Mouse (Mus musculus) mammary gland, adult 2 months (tissue): ENCODE measurements around the gene Gm10681. TPM values are rescaled to one million over a fixed set of nuclear protein-coding genes. Genes with fewer than 3 reads are reported as not detected.

Experiments
- polyA plus RNA-seq: library from polyadenylated mRNA; depleted of rRNA; stranded (reverse); fragments of >200 nt; gene quantifications from 2 replicates; pipeline ENCODE4 v1.2.3, GENCODE M21; 2012; ENCODE audit warnings: low replicate concordance; rRNA removed

Gm10681 gene
- polyA plus RNA-seq: 0.09 TPM in 1 of 2 replicates, not detected in the other

DNA sequence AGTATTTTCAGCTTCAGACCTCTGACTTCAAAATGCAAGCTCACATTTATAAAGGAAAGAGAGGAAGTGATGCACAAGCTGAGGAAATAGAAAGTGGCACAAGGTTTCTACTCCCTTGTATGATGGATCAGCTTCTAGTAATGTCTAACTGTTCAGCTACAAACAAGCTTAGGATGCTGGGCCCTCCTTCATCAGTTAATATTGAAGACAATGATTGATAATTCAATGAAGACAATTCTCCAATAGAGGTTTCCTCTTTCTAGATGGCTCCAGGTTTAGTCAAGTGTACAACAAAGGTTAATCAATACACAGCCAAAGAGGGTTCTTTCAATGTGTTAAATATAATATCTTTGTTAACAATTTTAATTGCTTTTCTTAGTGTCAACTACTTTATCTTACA lies at the start of gene Gm10681:
Gene Gm10681 (minus strand): TSS at position 101 of the 400 bp plus-strand sequence.

DNA sequence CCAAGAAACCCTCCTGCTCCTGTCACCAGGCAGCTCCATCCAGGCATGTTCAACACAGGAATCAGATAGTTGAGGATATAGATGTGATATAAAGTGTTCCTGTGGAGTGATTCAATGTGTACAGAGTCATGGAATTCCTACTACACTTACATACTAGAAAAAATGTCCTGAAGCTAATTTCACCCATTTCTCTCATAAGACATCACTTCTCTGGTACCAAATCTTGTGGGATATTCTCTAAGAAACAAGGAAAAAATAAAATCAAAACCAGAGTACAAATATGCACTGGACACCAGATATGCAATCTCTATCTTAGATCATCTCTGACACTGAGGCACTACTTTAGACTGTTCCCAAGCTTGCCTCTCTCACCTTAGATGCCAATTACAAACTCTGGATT lies 41.5 kb upstream of the Gm10681 start, which contains the start of gene Hsd3b5:
Gene Hsd3b5 (minus strand): TSS at position 101 of the 400 bp plus-strand sequence.

DNA sequence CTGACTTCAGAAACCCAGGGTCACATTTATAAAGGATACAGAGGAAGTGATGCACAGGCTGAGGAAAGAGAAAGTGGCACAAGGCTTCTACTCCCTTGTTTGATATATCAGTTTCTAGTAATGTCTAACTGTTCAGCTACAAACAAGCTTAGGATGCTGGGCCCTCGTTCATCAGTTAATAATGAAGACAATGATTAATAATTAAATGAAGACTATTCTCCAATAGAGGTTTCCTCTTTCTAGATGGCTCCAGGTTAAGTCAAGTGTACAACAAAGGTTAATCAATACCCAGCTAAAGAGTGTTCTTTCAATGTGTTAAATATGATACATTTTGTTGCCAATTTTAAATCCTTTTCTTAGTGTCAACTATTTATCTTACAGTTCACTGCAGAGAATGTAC lies 78.2 kb downstream of the Gm10681 start, which contains the start of gene Hsd3b4:
Gene Hsd3b4 (minus strand): TSS at position 101 of the 400 bp plus-strand sequence.

Other genes starting within 250 kb of the Gm10681 start
- 123 and 142 TPM in 2 replicates for gene Phgdh, start 248.8 kb downstream of the Gm10681 start, polyA plus RNA-seq
- gene Zfp697, start 206.3 kb downstream of the Gm10681 start, polyA plus RNA-seq: 2.9 and 5.3 TPM in 2 replicates
- not detected in 2 replicates for gene Gm4450, start 131.7 kb downstream of the Gm10681 start, polyA plus RNA-seq
- 0.09 TPM in 1 of 2 replicates, not detected in the other for gene Hsd3b4, start 78.3 kb downstream of the Gm10681 start, polyA plus RNA-seq
- 0.50 TPM in 1 of 2 replicates, not detected in the other for gene Hsd3b5, start 41.4 kb upstream of the Gm10681 start, polyA plus RNA-seq
- gene Hsd3b2, start 135.7 kb upstream of the Gm10681 start, polyA plus RNA-seq: 0.11 TPM in 1 of 2 replicates, not detected in the other
- 0.92 TPM in 1 of 2 replicates, not detected in the other for gene Hsd3b3, start 174.3 kb upstream of the Gm10681 start, polyA plus RNA-seq
- 0.69 TPM in 1 of 2 replicates, not detected in the other for gene Hsd3b6, start 225.6 kb upstream of the Gm10681 start, polyA plus RNA-seq